Mouse (Mus musculus) intestine, embryonic 15.5 days (tissue): Measurements from ENCODE around the gene Krt17. TPM values are rescaled to one million over a fixed set of nuclear protein-coding genes. Genes with fewer than 3 reads are reported as not detected.
"Not testable (repeated sequence)": the region's sequence is repeated elsewhere in the genome, so short reads cannot be mapped to it uniquely, and the experiment has no call there.

Source experiments
- ATAC-seq: fragments of 200-750 bp; cut with Nextera tagmentation; 2 replicates; pipeline ENCODE4 v1.8.0; 2017; ENCODE audit warnings: moderate TSS enrichment, moderate library complexity
- H3K27ac ChIP-seq: fragments of 300-500 bp; sonication (generic); 2 replicates; pipeline ENCODE4 v1.5.1; 2015; ENCODE audit warnings: mild to moderate bottlenecking, inconsistent platforms
- H3K27me3 ChIP-seq: fragments of 300-500 bp; sonication (generic); replicated peaks from 2 replicates; pipeline ENCODE4 v1.6.1; 2015; ENCODE audit warnings: inconsistent platforms
- H3K36me3 ChIP-seq: fragments of 300-500 bp; sonication (generic); 2 replicates; pipeline ENCODE4 v1.6.1; 2015; ENCODE audit warnings: inconsistent platforms
- H3K4me1 ChIP-seq: fragments of 300-500 bp; sonication (generic); replicated peaks from 2 replicates; pipeline ENCODE4 v1.6.1; 2015; ENCODE audit warnings: inconsistent platforms
- H3K4me2 ChIP-seq: fragments of 300-500 bp; sonication (generic); replicated peaks from 2 replicates; pipeline ENCODE4 v1.6.1; 2015; ENCODE audit warnings: mild to moderate bottlenecking, inconsistent platforms
- H3K4me3 ChIP-seq: fragments of 300-500 bp; sonication (generic); replicated peaks from 2 replicates; pipeline ENCODE4 v1.5.1; 2015; ENCODE audit warnings: inconsistent platforms
- H3K9ac ChIP-seq: fragments of 300-500 bp; sonication (generic); 2 replicates; pipeline ENCODE4 v1.6.1; 2015; ENCODE audit warnings: inconsistent platforms
- H3K9me3 ChIP-seq: fragments of 300-500 bp; sonication (generic); 2 replicates; pipeline ENCODE4 v1.6.1; 2016; ENCODE audit warnings: inconsistent platforms
- WGBS: fragments of 180-500 bp; shearing (Covaris S2); methylation state at CpG from one replicate; pipeline ENCODE4 v1.1.7; 2015; 5-methylcytosine and 5-hydroxymethylcytosine counted together
- polyA plus RNA-seq: library from polyadenylated mRNA; unstranded; fragments of >200 nt; fragmentation: Nextera tagmentation; extraction: Ambion mirVana; gene quantifications from 2 replicates; pipeline ENCODE4 v1.2.1, GENCODE M21; 2015

Gene Krt17
- polyA plus RNA-seq, 1 experiment from 2014 or later: 11.6 TPM

DNA sequence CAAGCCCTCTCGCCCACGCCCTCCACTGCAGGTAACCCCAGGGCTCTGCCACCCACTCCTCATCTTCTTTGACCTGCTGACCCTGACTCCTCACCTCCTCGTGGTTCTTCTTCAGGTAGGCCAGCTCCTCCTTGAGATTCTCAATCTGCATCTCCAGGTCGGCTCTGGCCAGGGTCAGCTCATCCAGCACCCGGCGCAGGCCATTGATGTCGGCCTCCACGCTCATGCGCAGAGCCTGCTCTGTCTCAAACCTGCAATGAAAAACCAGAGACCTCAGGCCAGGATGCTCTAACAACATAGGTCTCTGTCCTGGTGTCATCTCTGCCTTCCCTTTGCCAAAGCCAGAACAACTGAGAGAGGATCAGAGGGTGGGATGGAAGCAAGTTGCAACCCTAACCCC is 1.8 kb downstream of the Krt17 start:
- H3K9ac ChIP-seq: no peak overlapping the region
- H3K4me1 ChIP-seq: no peaks in the 10 kb centered on the region
- no peak for ATAC-seq
- H3K4me3 ChIP-seq: no peak overlapping the region
- no peaks in the 10 kb centered on the region for H3K9me3 ChIP-seq
- no peak overlapping the region for H3K4me2 ChIP-seq
- no peaks in the 10 kb centered on the region for H3K27me3 ChIP-seq
- H3K36me3 ChIP-seq: no peaks in the 10 kb centered on the region
- H3K27ac ChIP-seq: no peak overlapping the region
- 91% methylated on average over 9 of the region's 9 CpGs for WGBS

DNA sequence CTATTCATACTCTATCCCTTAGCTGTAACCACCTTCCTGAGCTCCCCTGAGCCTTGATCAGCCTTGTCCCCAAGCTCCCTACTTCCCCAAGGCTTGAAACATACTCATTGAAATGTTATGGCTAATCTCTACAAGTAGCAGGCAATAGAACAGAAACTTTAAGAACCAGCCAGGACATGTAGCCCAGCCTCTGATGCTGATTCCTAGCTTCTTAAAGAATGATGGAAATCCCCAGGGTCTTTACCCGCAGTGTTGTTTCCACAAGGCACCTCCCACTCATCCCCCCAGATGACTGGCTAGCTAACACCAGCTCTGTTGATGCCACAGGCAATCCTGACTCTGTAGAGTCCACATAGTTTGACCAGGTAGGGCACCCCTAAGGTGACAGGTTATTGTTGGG is 2.9 kb downstream of the Krt17 start:
- H3K4me1 ChIP-seq: no peaks in the 10 kb centered on the region
- H3K27ac ChIP-seq: no peak overlapping the region
- no peaks in the 10 kb centered on the region for H3K9me3 ChIP-seq
- no peak overlapping the region for H3K4me3 ChIP-seq
- ATAC-seq: no peak
- H3K9ac ChIP-seq: no peak overlapping the region
- no peak overlapping the region for H3K4me2 ChIP-seq
- H3K36me3 ChIP-seq: no peaks in the 10 kb centered on the region
- 95% methylated on average over 1 of the region's 1 CpGs for WGBS
- H3K27me3 ChIP-seq: no peaks in the 10 kb centered on the region

DNA sequence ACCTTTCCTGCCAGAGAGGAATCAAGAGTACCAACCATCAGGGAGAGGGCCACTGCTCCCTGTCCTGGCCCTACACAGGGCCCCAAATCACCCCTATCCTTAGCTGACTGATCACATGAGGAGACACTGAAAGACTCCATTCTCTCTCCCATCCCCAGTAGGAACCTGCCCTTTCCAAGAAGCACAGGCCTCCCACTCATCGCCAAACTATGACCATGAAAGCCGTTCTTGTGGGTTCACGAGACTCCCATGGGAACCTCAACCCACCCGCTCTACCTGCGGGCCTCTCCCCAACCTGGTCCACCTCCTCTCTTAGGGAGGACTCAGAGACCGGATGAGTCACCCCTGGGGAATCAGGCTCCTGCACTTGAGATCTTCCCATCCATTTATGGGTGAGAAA is 5.3 kb downstream of the Krt17 start:
- Histone ChIP-seq H3K9me3 (no peaks in the 10 kb centered on the region), H3K9ac (no peak overlapping the region), H3K36me3 (no peaks in the 10 kb centered on the region), H3K4me1 (no peaks in the 10 kb centered on the region), H3K4me2 (no peak overlapping the region), H3K4me3 (no peak overlapping the region), H3K27me3 (no peaks in the 10 kb centered on the region), H3K27ac (no peak overlapping the region)
- WGBS: 90% methylated on average over 6 of the region's 6 CpGs
- ATAC-seq: no peak

DNA sequence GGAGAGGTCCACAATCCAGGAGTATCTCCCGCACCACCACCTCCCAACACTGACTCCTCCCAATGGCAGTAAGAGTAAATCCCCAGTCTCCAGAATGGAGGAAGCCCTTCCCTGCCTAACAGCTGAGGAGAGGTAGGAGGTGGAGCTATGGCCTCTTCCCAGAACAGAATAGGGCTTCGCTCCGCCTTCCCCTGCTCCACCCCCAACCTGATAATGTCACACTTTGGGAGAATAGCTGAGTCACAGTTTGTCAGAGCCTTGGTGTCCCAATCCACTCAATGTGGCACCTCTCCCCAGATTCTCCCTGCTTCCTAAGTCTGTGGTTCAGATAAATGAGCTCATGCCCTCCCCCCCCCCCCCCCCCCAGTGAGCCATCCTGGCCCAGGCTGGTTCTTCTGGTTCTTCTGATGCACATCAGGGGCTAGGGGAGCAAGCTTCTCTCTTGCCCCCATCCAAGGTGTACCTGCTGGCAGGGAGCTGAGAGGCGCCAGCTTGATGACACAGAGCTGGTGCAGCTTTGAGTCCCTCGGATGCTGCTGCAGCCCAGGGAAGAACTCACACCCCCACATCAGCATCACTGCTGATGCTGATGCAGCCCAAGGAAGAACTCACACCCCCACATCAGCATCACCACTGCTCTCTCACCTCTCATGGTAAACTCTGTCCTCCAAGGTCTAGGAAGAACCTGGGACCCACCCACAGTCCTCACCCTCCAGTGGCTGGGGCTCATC is 6.3 kb downstream of the Krt17 start:
- no peak overlapping the region for H3K4me3 ChIP-seq
- no peak overlapping the region for H3K27ac ChIP-seq
- H3K4me1 ChIP-seq: no peaks in the 10 kb centered on the region
- no peaks in the 10 kb centered on the region for H3K9me3 ChIP-seq
- no peak overlapping the region for H3K4me2 ChIP-seq
- WGBS: 61% methylated on average over 5 of the region's 5 CpGs
- no peak for ATAC-seq
- no peaks in the 10 kb centered on the region for H3K36me3 ChIP-seq
- H3K27me3 ChIP-seq: no peaks in the 10 kb centered on the region
- H3K9ac ChIP-seq: no peak overlapping the region

DNA sequence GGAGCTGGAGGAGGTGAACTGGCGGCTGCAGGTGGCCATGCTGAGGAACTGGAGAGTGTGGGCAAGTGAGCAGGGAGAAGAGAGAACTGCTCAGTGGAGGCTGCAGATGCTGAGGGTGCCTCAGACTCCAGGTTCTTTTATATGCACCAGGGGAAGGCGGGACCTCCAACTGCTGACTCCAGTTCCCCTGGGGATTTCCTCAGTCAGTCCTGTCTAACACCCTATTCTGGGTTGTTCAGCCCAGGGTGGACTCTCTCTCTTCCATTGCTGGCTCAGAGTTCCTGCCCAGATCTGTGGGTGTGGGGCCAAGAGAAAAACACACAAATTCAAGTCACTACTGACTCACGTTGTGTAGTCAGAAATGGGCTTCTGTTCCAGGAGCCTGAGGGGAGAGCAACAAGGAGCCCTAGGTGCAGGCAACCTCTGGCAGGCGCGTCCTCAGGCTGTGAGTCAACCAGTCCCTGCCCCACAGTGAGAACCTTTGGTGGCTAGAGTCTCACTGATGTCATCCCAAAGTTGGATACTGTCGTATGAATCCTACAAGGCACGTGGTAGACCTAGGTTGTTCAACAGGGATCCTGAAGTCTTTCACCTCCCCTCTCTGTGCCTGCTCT is 11.9 kb downstream of the Krt17 start, which contains the start of gene Krt16:
TSS of gene Krt16 (minus strand) at position 51 of the 614 bp plus-strand sequence.
- Histone ChIP-seq H3K27me3 (no peaks in the 10 kb centered on the region), H3K9me3 (no peaks in the 10 kb centered on the region), H3K36me3 (no peaks in the 10 kb centered on the region), H3K4me1 (no peaks in the 10 kb centered on the region), H3K4me3 (no peak within 1 kb of the TSS), H3K27ac (no peak within 1 kb of the TSS), H3K4me2 (no peak within 1 kb of the TSS), H3K9ac (no peak within 1 kb of the TSS)
- 84% methylated on average over 7 of the region's 7 CpGs for WGBS
- ATAC-seq: no peak

DNA sequence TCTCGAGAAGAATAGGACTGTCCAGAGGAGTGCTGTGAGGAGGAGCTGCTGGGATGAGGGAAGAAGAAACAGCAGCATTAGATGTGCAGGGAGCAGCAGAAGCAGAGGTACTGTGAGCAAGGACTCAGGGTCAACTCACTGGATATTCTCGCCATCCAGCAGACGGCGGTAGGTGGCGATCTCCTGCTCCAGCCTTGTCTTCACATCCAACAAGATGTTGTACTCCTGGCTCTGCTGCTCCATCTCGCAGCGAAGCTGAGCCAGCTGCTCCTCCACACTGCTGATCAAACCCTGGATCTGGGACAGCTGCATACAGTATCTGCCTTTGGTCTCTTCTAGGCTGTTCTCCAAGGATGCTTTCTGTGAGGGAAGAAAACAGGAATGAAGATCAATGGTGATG is 14.4 kb downstream of the Krt17 start:
- WGBS: 63% methylated on average over 7 of the region's 7 CpGs
- not testable (repeated sequence) for H3K4me2 ChIP-seq, H3K4me1 ChIP-seq, H3K36me3 ChIP-seq, H3K9ac ChIP-seq, H3K27ac ChIP-seq, ATAC-seq, H3K9me3 ChIP-seq, H3K4me3 ChIP-seq, H3K27me3 ChIP-seq

DNA sequence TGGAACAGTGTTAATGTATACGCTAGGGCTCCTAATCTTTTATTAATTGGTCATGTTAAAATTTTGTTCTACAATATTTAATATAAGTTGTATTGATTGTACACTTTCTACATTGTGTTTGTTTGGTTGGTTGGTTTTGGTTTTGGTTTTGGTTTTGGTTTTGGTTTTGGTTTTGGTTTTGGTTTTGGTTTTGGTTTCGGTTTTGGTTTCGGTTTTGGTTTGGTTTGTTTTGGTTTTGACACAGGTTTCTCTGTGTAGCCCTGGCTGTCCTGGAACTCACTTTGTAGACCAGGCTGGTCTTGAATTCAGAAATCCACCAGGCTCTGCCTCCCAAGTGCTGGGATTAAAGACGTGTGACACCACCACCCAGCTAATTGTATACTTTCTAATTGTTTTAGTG is 20.6 kb downstream of the Krt17 start:
- WGBS: 88% methylated on average over 4 of the region's 4 CpGs
- not testable (repeated sequence) for H3K4me3 ChIP-seq, H3K27me3 ChIP-seq, H3K4me2 ChIP-seq, H3K36me3 ChIP-seq, H3K9me3 ChIP-seq, H3K4me1 ChIP-seq, H3K27ac ChIP-seq, H3K9ac ChIP-seq, ATAC-seq

DNA sequence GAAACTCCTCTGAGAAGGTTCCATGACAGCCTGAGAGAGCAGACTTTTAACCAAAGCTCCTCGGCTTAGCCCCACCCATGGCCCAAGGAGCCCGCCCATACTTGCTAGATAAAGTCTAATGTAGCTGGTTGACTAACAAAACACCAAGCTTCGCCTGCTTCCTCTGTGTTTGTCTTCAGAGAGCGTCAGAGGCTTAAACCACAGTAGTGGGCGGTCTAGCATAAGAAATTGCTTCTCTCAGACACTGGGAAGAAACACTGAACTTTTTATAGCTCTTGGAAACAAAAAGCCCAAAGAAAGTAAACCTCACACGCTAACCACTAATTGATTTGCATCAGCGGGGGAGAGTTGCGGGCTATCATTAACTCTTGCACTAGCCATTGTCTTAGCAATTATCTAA is 39.1 kb downstream of the Krt17 start:
- no peak overlapping the region for H3K27ac ChIP-seq
- no peaks in the 10 kb centered on the region for H3K4me1 ChIP-seq
- no peaks in the 10 kb centered on the region for H3K27me3 ChIP-seq
- H3K9me3 ChIP-seq: no peaks in the 10 kb centered on the region
- H3K9ac ChIP-seq: no peak overlapping the region
- no peak overlapping the region for H3K4me3 ChIP-seq
- no peaks in the 10 kb centered on the region for H3K36me3 ChIP-seq
- H3K4me2 ChIP-seq: no peak overlapping the region
- 59% methylated on average over 8 of the region's 8 CpGs for WGBS
- no peak for ATAC-seq

DNA sequence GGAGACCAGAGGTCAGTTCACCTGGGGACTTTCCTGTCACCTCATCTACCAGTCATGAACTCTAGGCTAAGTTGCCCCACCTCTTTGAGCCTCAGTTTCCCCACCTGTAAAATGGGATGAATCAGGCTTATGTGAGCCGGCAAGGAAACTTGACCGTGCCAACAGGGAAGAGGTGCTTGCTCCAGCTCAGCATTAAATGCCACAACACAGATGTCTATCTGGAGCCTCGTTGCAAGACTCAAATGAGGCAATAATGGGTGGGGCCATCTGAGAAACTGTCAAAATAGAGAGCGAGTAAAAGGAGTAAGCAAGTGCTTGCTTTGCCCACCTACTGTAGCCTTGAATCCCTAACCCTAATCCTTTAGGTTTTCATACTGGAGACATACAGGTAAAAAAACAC is 41.5 kb downstream of the Krt17 start:
- Histone ChIP-seq H3K27me3 (no peaks in the 10 kb centered on the region), H3K9me3 (no peaks in the 10 kb centered on the region), H3K36me3 (no peaks in the 10 kb centered on the region), H3K9ac (no peak overlapping the region), H3K4me2 (no peak overlapping the region), H3K27ac (no peak overlapping the region), H3K4me3 (no peak overlapping the region), H3K4me1 (no peaks in the 10 kb centered on the region)
- no peak for ATAC-seq
- WGBS: 83% methylated on average over 4 of the region's 4 CpGs

DNA sequence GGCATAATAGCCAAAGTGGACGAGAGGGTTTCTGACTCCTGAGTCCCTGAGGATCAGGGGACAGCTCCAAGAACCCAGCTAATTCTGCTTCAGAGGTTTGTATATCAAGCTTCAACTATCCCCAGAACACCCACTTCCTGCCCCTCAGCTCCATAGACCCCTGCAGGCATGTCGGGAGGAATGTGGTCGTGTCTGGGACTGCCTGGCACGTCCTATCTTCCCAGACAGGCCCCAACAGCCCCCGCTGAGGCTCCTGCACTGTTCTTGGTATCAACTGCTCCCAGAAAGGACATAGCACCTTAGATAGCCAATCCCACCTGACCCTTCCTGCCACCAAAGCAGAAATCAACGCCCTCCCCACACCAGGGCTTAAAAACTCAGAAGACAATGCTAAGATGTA is 52.3 kb downstream of the Krt17 start:
- H3K27me3 ChIP-seq: no peaks in the 10 kb centered on the region
- no peaks in the 10 kb centered on the region for H3K9me3 ChIP-seq

DNA sequence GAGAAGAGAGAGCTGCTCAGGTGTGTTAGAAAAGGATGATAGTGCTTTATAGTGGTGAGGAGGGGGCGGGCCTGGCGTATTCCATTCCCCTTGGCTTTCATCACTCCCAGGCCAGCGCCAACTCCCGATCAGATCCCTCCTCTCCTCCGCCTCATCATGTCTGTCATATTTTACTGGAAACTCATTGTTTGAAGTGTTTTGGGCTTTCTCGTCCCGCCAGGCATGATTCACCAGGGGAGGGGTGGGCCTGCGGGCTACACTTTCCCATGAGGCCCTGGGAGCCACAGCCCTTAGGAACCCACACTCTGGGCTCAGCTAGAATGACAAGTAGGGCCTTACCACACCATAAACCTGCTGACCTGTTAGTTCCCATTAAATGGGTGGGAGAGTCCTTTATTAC is 53.3 kb downstream of the Krt17 start, which contains the start of gene Krt14:
TSS of gene Krt14 (minus strand) at position 51 of the 400 bp plus-strand sequence.
- no peaks in the 10 kb centered on the region for H3K4me1 ChIP-seq
- H3K9me3 ChIP-seq: no peaks in the 10 kb centered on the region
- no peak within 1 kb of the TSS for H3K9ac ChIP-seq
- no peaks in the 10 kb centered on the region for H3K36me3 ChIP-seq
- 85% methylated on average over 8 of the region's 8 CpGs for WGBS
- H3K27ac ChIP-seq: no peak within 1 kb of the TSS
- no peak for ATAC-seq
- H3K4me2 ChIP-seq: no peak within 1 kb of the TSS
- no peaks in the 10 kb centered on the region for H3K27me3 ChIP-seq
- H3K4me3 ChIP-seq: no peak within 1 kb of the TSS

More for the DNA sequence above, 52.3 kb downstream of the Krt17 start:
- no peak for ATAC-seq
- 37% methylated on average over 6 of the region's 6 CpGs for WGBS
- Histone ChIP-seq H3K4me2 (no peak overlapping the region), H3K4me1 (no peaks in the 10 kb centered on the region), H3K27ac (no peak overlapping the region), H3K9ac (no peak overlapping the region), H3K36me3 (no peaks in the 10 kb centered on the region), H3K4me3 (no peak overlapping the region)
